Mouse (Mus musculus) adrenal gland, adult 8-10 months (tissue): ENCODE measurements around the gene Wbp2nl. TPM values are rescaled to one million over a fixed set of nuclear protein-coding genes. Genes with fewer than 3 reads are reported as not detected.
A peak's percentile ranks its signal among the peaks of the same experiment; 100 is the strongest.

ENCODE experiments used
- DNase-seq: peaks from one replicate; pipeline ENCODE4 v3.0.0; 2022
- total RNA-seq, 4 experiments: library from RNA; stranded (reverse); gene quantifications; 2 replicates each; pipeline ENCODE4 v1.2.4; 2022

The Wbp2nl gene
- total RNA-seq, 4 experiments from 2014 or later = not detected

- DNase-seq = no peak
These were observed 20.9 kb downstream of the Wbp2nl start for GRCm38 (mm10) chr15:82319613-82320012.

GRCm38 (mm10) chr15:82322195-82322594 is 23.4 kb downstream of the Wbp2nl start:
- no peak for DNase-seq

GRCm38 (mm10) chr15:82325382-82325781 is 26.6 kb downstream of the Wbp2nl start:
- DNase-seq = no peak

GRCm38 (mm10) chr15:82335194-82335593 is 36.4 kb downstream of the Wbp2nl start:
- no peak for DNase-seq

- DNase-seq = no peak
These were observed 37.9 kb downstream of the Wbp2nl start for GRCm38 (mm10) chr15:82336629-82337028.

GRCm38 (mm10) chr15:82337875-82338274 is 39.1 kb downstream of the Wbp2nl start:
- DNase-seq = no peak

- peak; percentile 94 for DNase-seq
These were observed 39.9 kb downstream of the Wbp2nl start, which contains the start of the genes Naga, Pheta2 and Smdt1 for GRCm38 (mm10) chr15:82338593-82339112. Naga (minus strand) TSS chr15:82338925. Pheta2 (plus strand) TSS chr15:82338942. Smdt1 (plus strand) TSS chr15:82338959.

GRCm38 (mm10) chr15:82339150-82339549 is 40.4 kb downstream of the Wbp2nl start:
- no peak for DNase-seq

GRCm38 (mm10) chr15:82339634-82340254 is 41.0 kb downstream of the Wbp2nl start:
- no peak for DNase-seq

GRCm38 (mm10) chr15:82340414-82341035 is 41.8 kb downstream of the Wbp2nl start:
- DNase-seq = no peak

GRCm38 (mm10) chr15:82341036-82341501 is 42.3 kb downstream of the Wbp2nl start:
- no peak for DNase-seq

GRCm38 (mm10) chr15:82341675-82342542 is 43.2 kb downstream of the Wbp2nl start:
- DNase-seq = no peak

- no peak for DNase-seq
These were observed 43.8 kb downstream of the Wbp2nl start for GRCm38 (mm10) chr15:82342543-82342935.

- no peak for DNase-seq
These were observed 44.9 kb downstream of the Wbp2nl start for GRCm38 (mm10) chr15:82343368-82344287.

GRCm38 (mm10) chr15:82344971-82345370 is 46.2 kb downstream of the Wbp2nl start:
- DNase-seq = no peak

- DNase-seq = peak; percentile 98
These were observed 47.2 kb downstream of the Wbp2nl start for GRCm38 (mm10) chr15:82345820-82346470.

GRCm38 (mm10) chr15:82346580-82347302 is 48.0 kb downstream of the Wbp2nl start:
- no peak for DNase-seq

- DNase-seq = no peak
These were observed 48.5 kb downstream of the Wbp2nl start for GRCm38 (mm10) chr15:82347303-82347676.

GRCm38 (mm10) chr15:82347852-82348251 is 49.1 kb downstream of the Wbp2nl start:
- DNase-seq = no peak

- DNase-seq = no peak
These were observed 49.7 kb downstream of the Wbp2nl start for GRCm38 (mm10) chr15:82348258-82348998.
